Mouse (Mus musculus) thymus, adult 2 months (tissue): Measurements from ENCODE around the gene Snd1. TPM values are rescaled to one million over a fixed set of nuclear protein-coding genes. Genes with fewer than 3 reads are reported as not detected.

Experiments
- DNase-seq: peaks from one replicate; pipeline ENCODE4 v3.0.0; 2021
- H3K27ac ChIP-seq: fragments of 200-500 bp; 2 replicates; pipeline ENCODE4 v1.5.1; 2012; ENCODE audit warnings: low read length, control low read depth; ENCODE audit not compliant: control insufficient read depth, insufficient read depth
- H3K27me3 ChIP-seq: fragments of 200-500 bp; 2 replicates; pipeline ENCODE4 v1.6.1; 2012; ENCODE audit warnings: mild to moderate bottlenecking, low read length, moderate library complexity, mixed read lengths; ENCODE audit not compliant: control insufficient read depth, insufficient read depth
- H3K36me3 ChIP-seq: fragments of 200-500 bp; 2 replicates; pipeline ENCODE4 v1.6.1; 2012; ENCODE audit warnings: mild to moderate bottlenecking, low read length, moderate library complexity; ENCODE audit not compliant: control insufficient read depth, insufficient read depth
- H3K4me1 ChIP-seq: fragments of 200-500 bp; replicated peaks from 2 replicates; pipeline ENCODE4 v1.6.1; 2012; ENCODE audit warnings: low read length; ENCODE audit not compliant: control insufficient read depth, insufficient read depth
- H3K4me3 ChIP-seq: fragments of 200-500 bp; 2 replicates; pipeline ENCODE4 v1.5.1; 2012; ENCODE audit warnings: mild to moderate bottlenecking, low read length, control low read depth, moderate library complexity; ENCODE audit not compliant: control insufficient read depth, insufficient read depth
- CTCF ChIP-seq: fragments of 200-500 bp; IDR thresholded peaks from 2 replicates; pipeline ENCODE4 v1.5.1; 2012; ENCODE audit warnings: mild to moderate bottlenecking, control low read depth, low read length, moderate library complexity, borderline replicate concordance; ENCODE audit not compliant: control insufficient read depth, poor library complexity, insufficient read depth; ENCODE audit errors: extremely low read depth
- POLR2A ChIP-seq: fragments of 200-500 bp; IDR thresholded peaks from 2 replicates; pipeline ENCODE4 v1.6.1; 2012; ENCODE audit warnings: mild to moderate bottlenecking, low read length, control low read depth, moderate library complexity; ENCODE audit not compliant: control insufficient read depth, poor library complexity, insufficient read depth; ENCODE audit errors: extremely low read depth
- WGBS: fragments of 180-500 bp; shearing (Covaris S2); methylation state at CpG from one replicate; pipeline ENCODE4 v1.1.7; 2018; 5-methylcytosine and 5-hydroxymethylcytosine counted together
- polyA plus RNA-seq: library from polyadenylated mRNA; depleted of rRNA; stranded (reverse); fragments of >200 nt; gene quantifications from 2 replicates; pipeline ENCODE4 v1.2.3, GENCODE M21; 2012

The Snd1 gene
- polyA plus RNA-seq, 1 experiment = 79.3 TPM

GRCm38 (mm10) chr6:28642909-28643308, 168.0 kb downstream of the Snd1 start:
- Histone ChIP-seq H3K36me3 (no peaks in the 10 kb centered on the region), H3K27ac (no peak overlapping the region), H3K27me3 (no peaks in the 10 kb centered on the region), H3K4me3 (no peak overlapping the region), H3K4me1 (no peaks in the 10 kb centered on the region)
- TF ChIP-seq CTCF (no peak), POLR2A (no peak)
- 90% methylated on average over 2 of the region's 2 CpGs for WGBS
- DNase-seq = no peak

GRCm38 (mm10) chr6:28645231-28645630, 170.3 kb downstream of the Snd1 start:
- no peaks in the 10 kb centered on the region for H3K36me3 ChIP-seq
- TF ChIP-seq POLR2A = no peak
- no peak for TF ChIP-seq CTCF
- H3K27me3 ChIP-seq = no peaks in the 10 kb centered on the region
- no peak overlapping the region for H3K27ac ChIP-seq
- H3K4me1 ChIP-seq = no peaks in the 10 kb centered on the region
- DNase-seq = no peak
- no peak overlapping the region for H3K4me3 ChIP-seq

- DNase-seq = no peak
- WGBS = 97% methylated on average over 5 of the region's 5 CpGs
- TF ChIP-seq CTCF = no peak
- TF ChIP-seq POLR2A = no peak
- no peaks in the 10 kb centered on the region for H3K27me3 ChIP-seq
- no peaks in the 10 kb centered on the region for H3K36me3 ChIP-seq
- no peaks in the 10 kb centered on the region for H3K4me1 ChIP-seq
- H3K4me3 ChIP-seq = no peak overlapping the region
- H3K27ac ChIP-seq = no peak overlapping the region
Measured at GRCm38 (mm10) chr6:28656511-28656910, 181.6 kb downstream of the Snd1 start.

DNA sequence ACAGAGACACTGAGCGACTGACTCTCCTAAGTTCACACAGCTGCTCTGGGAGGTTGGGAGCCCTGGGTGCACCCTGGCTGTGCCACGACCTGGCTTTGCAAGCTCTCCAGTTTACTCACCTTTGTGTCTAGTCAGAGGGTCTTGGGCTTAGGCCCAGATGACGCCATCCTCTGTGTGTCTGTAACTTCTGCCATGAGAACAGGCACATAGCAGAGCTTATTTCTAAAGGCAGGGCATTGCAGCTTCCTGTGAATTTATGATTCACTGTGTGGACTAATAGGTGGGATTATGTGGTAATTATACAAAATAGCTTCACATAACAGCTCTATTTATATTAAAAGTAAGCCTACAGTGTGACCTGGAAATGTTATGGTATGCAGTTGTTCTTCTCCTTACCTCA, 188.1 kb downstream of the Snd1 start:
- no peaks in the 10 kb centered on the region for H3K36me3 ChIP-seq
- TF ChIP-seq POLR2A (no peak), CTCF (no peak)
- no peak for DNase-seq
- no peaks in the 10 kb centered on the region for H3K27me3 ChIP-seq
- 94% methylated on average over 3 of the region's 3 CpGs for WGBS
- no peaks in the 10 kb centered on the region for H3K4me1 ChIP-seq
- H3K4me3 ChIP-seq = no peak overlapping the region
- H3K27ac ChIP-seq = no peak overlapping the region

DNA sequence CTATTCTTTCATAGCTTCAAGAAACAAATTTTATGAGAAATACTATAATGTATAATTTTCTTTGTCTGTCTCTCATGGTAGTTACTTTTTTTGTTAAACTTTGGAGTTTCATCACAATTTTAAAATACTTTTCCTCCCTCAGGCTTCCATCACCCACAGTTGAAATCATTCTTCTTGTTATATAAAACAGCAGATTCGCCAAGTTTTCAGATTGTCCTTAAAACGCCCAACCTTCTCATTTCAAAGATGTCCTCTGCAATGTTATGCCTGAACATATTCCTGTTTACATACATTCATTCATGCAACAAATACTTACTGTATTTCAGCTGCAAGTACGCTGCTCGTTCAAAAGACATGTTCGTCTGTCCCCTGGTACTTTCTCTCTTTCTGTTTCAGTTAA, 188.7 kb downstream of the Snd1 start:
- Histone ChIP-seq H3K4me1 (no peaks in the 10 kb centered on the region), H3K36me3 (no peaks in the 10 kb centered on the region), H3K27me3 (no peaks in the 10 kb centered on the region), H3K27ac (no peak overlapping the region), H3K4me3 (no peak overlapping the region)
- 94% methylated on average over 5 of the region's 5 CpGs for WGBS
- DNase-seq = no peak
- TF ChIP-seq POLR2A (no peak), CTCF (no peak)

- Histone ChIP-seq H3K4me1 (no peaks in the 10 kb centered on the region), H3K4me3 (no peak overlapping the region), H3K27me3 (no peaks in the 10 kb centered on the region), H3K36me3 (no peaks in the 10 kb centered on the region), H3K27ac (no peak overlapping the region)
- TF ChIP-seq CTCF = no peak
- WGBS = 89% methylated on average over 3 of the region's 3 CpGs
- no peak for DNase-seq
Measured at GRCm38 (mm10) chr6:28664716-28665115, 189.8 kb downstream of the Snd1 start.

GRCm38 (mm10) chr6:28667586-28667985, 192.6 kb downstream of the Snd1 start:
- H3K27ac ChIP-seq = no peak overlapping the region
- TF ChIP-seq POLR2A = no peak
- TF ChIP-seq CTCF = no peak
- no peaks in the 10 kb centered on the region for H3K36me3 ChIP-seq
- H3K4me1 ChIP-seq = no peaks in the 10 kb centered on the region
- DNase-seq = no peak
- WGBS = 97% methylated on average over 1 of the region's 1 CpGs
- H3K27me3 ChIP-seq = no peaks in the 10 kb centered on the region
- no peak overlapping the region for H3K4me3 ChIP-seq
